ENCODE assay signal across 19 mouse cellular contexts in the genomic region with DNA sequence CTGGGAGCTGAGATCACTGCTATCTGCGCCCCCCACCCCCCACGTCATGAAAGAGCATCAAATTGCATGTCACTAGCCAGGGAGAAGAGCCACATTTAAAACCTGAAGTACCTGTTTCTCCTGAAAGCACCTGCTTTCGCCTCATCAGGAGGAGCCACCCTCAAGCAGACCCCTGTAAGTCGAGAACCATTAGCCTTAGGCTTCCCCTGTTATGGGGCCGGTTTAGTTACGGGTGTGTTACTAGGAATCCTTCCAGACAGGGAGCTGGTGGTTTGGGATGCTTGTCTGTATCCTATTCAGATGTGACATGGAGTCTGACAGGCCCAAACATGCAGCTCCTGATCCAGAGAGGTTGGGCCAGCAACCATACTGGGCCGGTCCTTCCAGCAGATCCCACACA. TPM values are rescaled to one million over a fixed set of nuclear protein-coding genes. Genes with fewer than 3 reads are reported as not detected.
A peak's percentile ranks its signal among the peaks of the same experiment; 100 is the strongest.
DNase-seq lines count a peak whose midpoint lies in the region; ATAC-seq and TF ChIP-seq lines count a peak whose summit lies in the region.
"Had no signal": no experiment of that assay in that cellular context is flagged by ENCODE, and none has a peak within 500 bp of the region (broad histone marks: within the 10 kb centered on the region; RNA-seq: fewer than 3 reads in every experiment).

No protein-coding gene starts in this region.

- no peaks in the 10 kb centered on the region for H3K4me1 ChIP-seq in intestine, postnatal 0 days (replicated peaks; ENCODE audit: control insufficient read depth, insufficient read depth, low read length)
- 0 out of 2 replicates have a peak, but pooled peaks cover 7% of the 10 kb centered on the region for H3K4me1 ChIP-seq in intestine, embryonic 15.5 days (replicated peaks)
- no peaks in the 10 kb centered on the region for H3K4me1 ChIP-seq in embryonic facial prominence, embryonic 13.5 days
- no peaks in the 10 kb centered on the region; the same call in 1 of the 2 replicates for H3K4me1 ChIP-seq in embryonic facial prominence, embryonic 14.5 days (ENCODE audit: control insufficient read depth, insufficient read depth, low read length)
- peaks cover 14% of the 10 kb centered on the region for H3K4me1 ChIP-seq in limb, embryonic 10.5 days
- H3K4me1 ChIP-seq: forebrain, embryonic 13.5 days; forebrain, embryonic 15.5 days had no signal

- H3K9ac ChIP-seq in intestine, postnatal 0 days (ENCODE audit: low read depth, low read length), result no peak overlapping the region
- no peak overlapping the region for H3K9ac ChIP-seq in intestine, embryonic 15.5 days
- no peak overlapping the region for H3K9ac ChIP-seq in embryonic facial prominence, embryonic 13.5 days
- no peak overlapping the region for H3K9ac ChIP-seq in embryonic facial prominence, embryonic 14.5 days (ENCODE audit: low read depth, low read length)
- H3K9ac ChIP-seq: forebrain, embryonic 13.5 days; forebrain, embryonic 15.5 days; forebrain, postnatal 0 days had no signal

- TF ChIP-seq CTCF in intestine, postnatal 0 days (IDR thresholded peaks at IDR 0.05; ENCODE audit: low read depth), result no peak

- no peak overlapping the region for H3K4me3 ChIP-seq in intestine, postnatal 0 days (ENCODE audit: low read depth, low read length)
- no peak overlapping the region for H3K4me3 ChIP-seq in intestine, embryonic 15.5 days (replicated peaks)
- no peak overlapping the region for H3K4me3 ChIP-seq in embryonic facial prominence, embryonic 13.5 days
- H3K4me3 ChIP-seq in embryonic facial prominence, embryonic 14.5 days (ENCODE audit: low read depth, low read length), result no peak overlapping the region
- no peak overlapping the region for H3K4me3 ChIP-seq in limb, embryonic 10.5 days
- H3K4me3 ChIP-seq: forebrain, embryonic 13.5 days; forebrain, embryonic 15.5 days had no signal

- no peaks in the 10 kb centered on the region for H3K27me3 ChIP-seq in intestine, postnatal 0 days (replicated peaks; ENCODE audit: control insufficient read depth, insufficient read depth, low read length)
- no peaks in the 10 kb centered on the region for H3K27me3 ChIP-seq in intestine, embryonic 15.5 days (replicated peaks)
- H3K27me3 ChIP-seq in embryonic facial prominence, embryonic 13.5 days, result peaks cover 9% of the 10 kb centered on the region; the same call in 1 of the 2 replicates
- no peaks in the 10 kb centered on the region for H3K27me3 ChIP-seq in embryonic facial prominence, embryonic 14.5 days (replicated peaks; ENCODE audit: control insufficient read depth, insufficient read depth, low read length)
- peaks cover 3% of the 10 kb centered on the region; the same call in 1 of the 2 replicates for H3K27me3 ChIP-seq in limb, embryonic 10.5 days (ENCODE audit: low read depth, poor library complexity, severe bottlenecking)

- H3K36me3 ChIP-seq in intestine, postnatal 0 days (ENCODE audit: control insufficient read depth, insufficient read depth), result no peaks in the 10 kb centered on the region
- H3K36me3 ChIP-seq in intestine, embryonic 15.5 days, result no peaks in the 10 kb centered on the region
- H3K36me3 ChIP-seq in embryonic facial prominence, embryonic 13.5 days, result no peaks in the 10 kb centered on the region
- no peaks in the 10 kb centered on the region for H3K36me3 ChIP-seq in embryonic facial prominence, embryonic 14.5 days (ENCODE audit: control insufficient read depth, insufficient read depth, low read length)
- no peaks in the 10 kb centered on the region for H3K36me3 ChIP-seq in limb, embryonic 10.5 days
- H3K36me3 ChIP-seq: forebrain, embryonic 15.5 days had no signal

- DNase-seq in embryonic facial prominence, embryonic 14.5 days (ENCODE audit: low spot score), result peak; percentile 63
- peak; percentile 29 for DNase-seq in limb, embryonic 10.5 days (ENCODE audit: low spot score)
- no peak for DNase-seq in ovary, adult 18-20 months (ENCODE audit: low spot score)
- DNase-seq in cerebellum, postnatal 14 days, result no peak
- DNase-seq: adrenal gland, adult 2 months; adrenal gland, postnatal 10 days; adrenal gland, postnatal 25 days; cerebellum, adult 11 months; cerebellum, adult 2 months; cerebellum, adult 9-10 months; cerebellum, postnatal 10 days; cerebellum, postnatal 36 days; embryo, embryonic 11 days; forebrain, postnatal 0 days had no signal

- 86% methylated on average over 7 of the region's 7 CpGs for WGBS in intestine, postnatal 0 days
- WGBS in intestine, embryonic 15.5 days, result 79% methylated on average over 7 of the region's 7 CpGs
- WGBS in embryonic facial prominence, embryonic 13.5 days, result 56% methylated on average over 7 of the region's 7 CpGs
- 60% methylated on average over 7 of the region's 7 CpGs for WGBS in embryonic facial prominence, embryonic 14.5 days
- 80% methylated on average over 7 of the region's 7 CpGs for WGBS in limb, embryonic 10.5 days

- H3K27ac ChIP-seq in intestine, postnatal 0 days (ENCODE audit: low read depth, low read length), result peak overlapping the region; percentile 17; the same call in 1 of the 2 replicates
- no peak overlapping the region for H3K27ac ChIP-seq in intestine, embryonic 15.5 days
- H3K27ac ChIP-seq in embryonic facial prominence, embryonic 13.5 days, result no peak overlapping the region
- H3K27ac ChIP-seq in embryonic facial prominence, embryonic 14.5 days (replicated peaks; ENCODE audit: low read depth, low read length), result no peak overlapping the region
- H3K27ac ChIP-seq in limb, embryonic 10.5 days, result no peak overlapping the region
- H3K27ac ChIP-seq: forebrain, embryonic 13.5 days; forebrain, embryonic 15.5 days had no signal

- no peak overlapping the region for H3K4me2 ChIP-seq in intestine, postnatal 0 days (replicated peaks; ENCODE audit: low read depth)
- no peak overlapping the region for H3K4me2 ChIP-seq in intestine, embryonic 15.5 days (replicated peaks)
- H3K4me2 ChIP-seq in embryonic facial prominence, embryonic 13.5 days, result no peak overlapping the region
- no peak overlapping the region for H3K4me2 ChIP-seq in embryonic facial prominence, embryonic 14.5 days (ENCODE audit: low read depth, low read length)
- H3K4me2 ChIP-seq: forebrain, embryonic 13.5 days; forebrain, embryonic 15.5 days had no signal

- no peak for ATAC-seq in intestine, postnatal 0 days
- ATAC-seq in intestine, embryonic 15.5 days, result no peak
- peak; percentile 63 for ATAC-seq in embryonic facial prominence, embryonic 13.5 days (ENCODE audit: insufficient number of reproducible peaks, insufficient read depth, low FRiP score, low TSS enrichment, low read depth)
- peak; percentile 67 for ATAC-seq in embryonic facial prominence, embryonic 14.5 days (ENCODE audit: low read depth)
- ATAC-seq: forebrain, postnatal 0 days had no signal

- no peaks in the 10 kb centered on the region for H3K9me3 ChIP-seq in intestine, postnatal 0 days (ENCODE audit: control insufficient read depth)
- no peaks in the 10 kb centered on the region for H3K9me3 ChIP-seq in intestine, embryonic 15.5 days
- no peaks in the 10 kb centered on the region for H3K9me3 ChIP-seq in embryonic facial prominence, embryonic 13.5 days
- H3K9me3 ChIP-seq in embryonic facial prominence, embryonic 14.5 days (ENCODE audit: control insufficient read depth, low read length), result no peaks in the 10 kb centered on the region
- H3K9me3 ChIP-seq in limb, embryonic 10.5 days (replicated peaks), result no peaks in the 10 kb centered on the region
- H3K9me3 ChIP-seq: forebrain, embryonic 13.5 days; forebrain, embryonic 15.5 days had no signal

RNA-seq across cellular contexts. Expression of a gene that starts 35.1 kb away (rescaled TPM):
- polyA plus RNA-seq in intestine, postnatal 0 days (2015; fragmentation: Nextera tagmentation; extraction: Ambion mirVana), result 64.9 and 66.6 TPM in 2 replicates
- 132 TPM in 2 replicates for polyA plus RNA-seq in intestine, embryonic 15.5 days (2015; fragmentation: Nextera tagmentation; extraction: Ambion mirVana)
- polyA plus RNA-seq in embryonic facial prominence, embryonic 13.5 days (2015; fragmentation: Nextera tagmentation; extraction: Ambion mirVana), result 114 and 117 TPM in 2 replicates
- polyA plus RNA-seq in embryonic facial prominence, embryonic 14.5 days (2014; fragmentation: Nextera tagmentation; extraction: Ambion mirVana), result 86.0 and 95.2 TPM in 2 replicates
- 141 and 159 TPM in 2 replicates for polyA plus RNA-seq in limb, embryonic 10.5 days (2016; fragmentation: Nextera tagmentation; extraction: Ambion mirVana)

RNA-seq across cellular contexts. Expression of a gene that starts 50.2 kb away (rescaled TPM):
- polyA plus RNA-seq in intestine, postnatal 0 days (2015; fragmentation: Nextera tagmentation; extraction: Ambion mirVana), result 29.9 and 32.3 TPM in 2 replicates
- polyA plus RNA-seq in intestine, embryonic 15.5 days (2015; fragmentation: Nextera tagmentation; extraction: Ambion mirVana), result 27.8 and 28.3 TPM in 2 replicates
- 28.5 and 31.4 TPM in 2 replicates for polyA plus RNA-seq in embryonic facial prominence, embryonic 13.5 days (2015; fragmentation: Nextera tagmentation; extraction: Ambion mirVana)
- 19.5 and 26.1 TPM in 2 replicates for polyA plus RNA-seq in embryonic facial prominence, embryonic 14.5 days (2014; fragmentation: Nextera tagmentation; extraction: Ambion mirVana)
- 19.1 and 21.0 TPM in 2 replicates for polyA plus RNA-seq in limb, embryonic 10.5 days (2016; fragmentation: Nextera tagmentation; extraction: Ambion mirVana)

Comparison
In these comparisons a context has a peak if more than half of its experiments do, and no peak if none do; other contexts are left out.
1. ATAC-seq: peak in embryonic facial prominence, embryonic 13.5 days (single experiment) and embryonic facial prominence, embryonic 14.5 days (single experiment); none in intestine, postnatal 0 days (single experiment) and intestine, embryonic 15.5 days (single experiment).
2. DNase-seq: peak in embryonic facial prominence, embryonic 14.5 days (single experiment) and limb, embryonic 10.5 days (single experiment); none in ovary, adult 18-20 months (single experiment) and cerebellum, postnatal 14 days (0 of 2).